Mouse (Mus musculus): ENCODE measurements at regions not wholly inside any gene's neighbourhood (a gene's known extent, or its start where the extent isn't known, plus 50 kb on each side); places are given as distances from the start of the nearest gene placed in this dataset.
"Not testable (repeated sequence)": the region's sequence is repeated elsewhere in the genome, so short reads cannot be mapped to it uniquely, and the experiment has no call there.

DNA sequence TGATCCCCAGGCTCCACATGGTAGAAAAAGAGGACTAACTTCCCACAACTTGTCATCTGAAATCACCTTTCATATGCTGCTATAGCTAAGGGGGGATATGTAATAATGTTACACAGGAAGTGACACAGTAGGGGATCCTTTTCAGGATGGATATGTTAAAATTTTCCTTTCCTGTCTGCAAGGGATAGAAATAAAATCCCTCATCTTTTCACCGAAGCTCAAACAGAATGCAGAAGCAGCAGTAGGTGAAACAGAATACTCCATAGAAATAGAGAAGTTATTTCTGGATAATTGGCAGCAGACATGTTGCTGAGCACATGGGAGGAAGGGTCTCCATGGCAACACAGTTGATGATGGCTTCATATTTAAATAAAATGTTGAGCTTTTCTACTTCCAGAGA lies 309.3 kb upstream of the Ercc4 start:
- in situ Hi-C loops (cut with MboI, MseI): no loop called here

DNA sequence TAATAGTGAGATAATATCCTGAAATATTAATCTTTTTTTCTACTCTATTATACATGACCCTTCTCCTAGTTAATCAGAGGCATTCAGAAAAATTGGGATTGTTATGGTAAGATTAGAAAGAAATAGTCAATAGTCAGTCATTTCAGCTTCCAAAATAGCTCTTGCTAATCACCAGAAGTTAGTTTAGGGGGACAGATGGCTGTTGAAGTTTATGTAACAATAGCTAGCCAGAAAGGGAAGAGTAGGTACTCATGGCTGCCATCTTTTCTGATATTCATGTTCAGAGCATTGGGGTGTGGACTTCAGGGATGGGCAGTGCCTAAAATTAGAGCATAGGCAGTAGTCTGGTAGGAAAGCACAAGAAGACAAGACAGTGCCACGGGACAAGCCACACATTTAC lies 306.8 kb upstream of the Ercc4 start:
- in situ Hi-C loops (cut with MboI, MseI): no loop called here

DNA sequence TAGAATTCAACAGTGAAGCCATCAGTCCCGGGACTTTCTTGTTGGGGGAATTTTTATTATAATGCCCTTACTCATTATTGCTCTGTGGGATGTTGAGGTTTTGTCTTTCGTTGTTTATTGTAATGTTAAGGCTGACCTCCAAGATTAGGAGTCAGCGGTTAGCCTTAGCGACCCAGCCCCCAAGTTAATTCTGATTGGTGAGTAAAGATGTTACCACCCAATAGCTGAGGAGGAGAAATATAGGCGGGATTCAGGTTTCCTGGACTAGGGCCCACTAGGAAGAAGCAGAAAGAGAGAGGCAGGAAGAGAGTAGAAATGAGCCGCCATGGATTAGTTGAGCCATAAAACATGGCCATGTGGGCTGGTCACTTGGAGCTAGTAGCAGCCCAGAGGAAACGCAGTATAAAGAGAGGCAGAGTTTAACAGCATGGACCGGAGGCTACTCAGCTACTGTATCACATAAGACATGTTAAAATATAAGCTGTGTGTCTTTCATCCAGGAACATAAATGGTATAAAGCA lies 302.1 kb upstream of the Ercc4 start:
- in situ Hi-C loops (cut with MboI, MseI): no loop called here

- in situ Hi-C loops (cut with MboI, MseI): no loop called here
Observed at GRCm38 (mm10) chr16:12811088-12811487, 298.4 kb upstream of the Ercc4 start.

DNA sequence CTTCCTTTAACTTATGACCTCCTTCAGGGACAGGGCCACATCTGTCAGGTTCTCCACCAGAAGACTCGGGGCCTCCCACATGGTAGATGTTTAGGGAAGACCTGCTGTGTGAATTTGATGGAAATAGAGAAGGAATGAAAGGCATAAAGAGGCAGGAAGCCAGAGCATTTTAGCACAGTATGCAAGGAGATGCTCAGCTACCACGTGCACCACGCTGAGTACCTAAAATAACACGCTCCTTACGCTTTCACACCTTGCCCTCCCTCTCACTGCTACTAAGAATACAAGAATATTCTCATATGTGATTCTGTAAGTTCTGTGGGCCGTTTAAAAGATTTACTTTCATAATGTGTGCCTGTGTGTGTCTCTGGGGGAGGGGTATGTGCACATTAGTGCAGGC lies 284.8 kb upstream of the Ercc4 start:
- in situ Hi-C loops (cut with MboI, MseI): no loop called here

GRCm38 (mm10) chr16:12826222-12826621 lies 283.3 kb upstream of the Ercc4 start:
- in situ Hi-C loops (cut with MboI, MseI): no loop called here

DNA sequence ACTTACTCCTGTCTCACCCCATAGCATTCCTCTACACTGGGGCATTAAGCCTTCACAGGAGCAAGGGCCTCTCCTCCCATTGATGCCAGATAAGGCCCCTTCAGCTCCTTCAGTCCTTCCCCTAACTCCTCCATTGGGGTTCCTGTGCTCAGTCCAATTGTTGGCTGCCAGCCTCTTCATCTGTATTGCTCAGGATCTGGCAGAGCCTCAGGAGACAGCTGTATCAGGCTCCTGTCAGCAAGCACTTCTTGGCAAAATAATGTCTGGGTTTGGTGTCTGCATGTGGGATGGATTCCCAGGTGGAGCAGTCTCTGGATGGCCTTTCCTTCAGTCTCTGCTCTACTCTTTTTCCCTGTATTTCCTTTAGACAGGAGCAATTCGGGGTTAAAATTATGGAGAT lies 278.2 kb upstream of the Ercc4 start:
- in situ Hi-C loops (cut with MboI, MseI): not testable (repeated sequence)

DNA sequence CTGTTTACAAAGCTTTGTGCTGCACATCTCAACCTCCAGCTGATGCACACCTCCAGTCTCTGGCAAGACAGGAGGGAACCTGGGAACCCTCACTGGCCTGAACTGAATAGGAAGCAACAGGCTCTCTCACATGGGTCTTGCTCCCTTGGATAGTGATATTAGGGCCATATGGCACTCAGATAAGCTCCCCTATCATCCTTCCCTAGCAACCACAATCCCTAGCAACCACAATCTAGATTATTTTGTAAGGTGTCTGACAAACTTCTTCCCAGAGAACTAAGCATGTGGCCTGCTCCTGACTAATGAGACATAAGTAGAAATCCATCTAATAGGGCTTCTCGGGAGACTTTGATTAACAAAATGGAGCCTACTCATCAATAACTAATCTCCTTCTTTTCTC lies 253.1 kb upstream of the Ercc4 start:
- in situ Hi-C loops (cut with MboI, MseI): no loop called here

DNA sequence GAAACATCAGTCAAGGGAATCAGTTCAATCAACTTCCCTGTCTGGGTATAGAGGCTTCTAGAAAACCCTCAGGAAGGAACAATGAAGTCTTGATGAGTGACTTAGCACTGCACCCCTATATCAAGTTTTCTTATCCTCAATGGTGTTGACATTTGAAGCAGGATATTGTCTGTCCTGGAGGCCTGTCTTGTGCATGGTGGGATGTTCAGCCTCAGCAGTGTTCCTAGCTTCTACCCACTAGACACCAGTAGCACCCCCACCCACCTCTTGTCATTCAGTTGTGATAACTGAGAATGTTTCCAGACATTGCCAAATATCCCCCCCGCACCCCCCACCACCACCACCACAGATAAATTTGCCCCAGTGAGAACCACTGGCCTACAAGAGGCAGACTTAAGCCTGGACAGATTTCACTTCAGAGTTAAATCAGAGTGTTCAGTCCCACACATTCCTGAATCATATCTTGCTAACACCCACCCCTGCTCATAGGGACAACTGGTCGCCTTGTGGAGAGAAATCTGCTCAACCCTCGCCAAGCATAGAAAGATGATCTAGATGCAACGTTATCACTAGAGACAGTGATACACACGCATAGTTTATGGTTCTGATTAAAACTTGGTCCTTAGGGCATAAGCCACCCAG lies 249.6 kb upstream of the Ercc4 start:
- in situ Hi-C loops (cut with MboI, MseI): no loop called here

DNA sequence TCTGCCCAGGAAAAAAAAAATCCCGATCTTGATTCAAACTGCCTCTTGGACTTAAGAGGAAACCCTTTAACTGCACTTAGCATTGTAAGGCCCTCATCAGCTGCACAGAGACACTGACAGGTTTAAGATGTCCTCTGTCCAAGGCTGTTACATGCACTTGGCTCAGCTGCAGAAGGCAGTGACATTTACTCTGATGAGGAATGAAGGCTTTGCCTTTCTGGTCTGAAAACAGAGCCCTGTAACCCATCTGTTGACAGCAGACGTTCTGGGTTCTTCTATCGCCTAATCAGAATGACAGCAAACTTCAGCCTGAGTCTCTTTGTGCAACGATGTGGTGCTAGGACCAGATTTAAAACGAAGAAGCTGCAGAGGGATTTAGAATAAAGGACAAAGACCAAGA lies 246.9 kb upstream of the Ercc4 start:
- in situ Hi-C loops (cut with MboI, MseI): no loop called here

DNA sequence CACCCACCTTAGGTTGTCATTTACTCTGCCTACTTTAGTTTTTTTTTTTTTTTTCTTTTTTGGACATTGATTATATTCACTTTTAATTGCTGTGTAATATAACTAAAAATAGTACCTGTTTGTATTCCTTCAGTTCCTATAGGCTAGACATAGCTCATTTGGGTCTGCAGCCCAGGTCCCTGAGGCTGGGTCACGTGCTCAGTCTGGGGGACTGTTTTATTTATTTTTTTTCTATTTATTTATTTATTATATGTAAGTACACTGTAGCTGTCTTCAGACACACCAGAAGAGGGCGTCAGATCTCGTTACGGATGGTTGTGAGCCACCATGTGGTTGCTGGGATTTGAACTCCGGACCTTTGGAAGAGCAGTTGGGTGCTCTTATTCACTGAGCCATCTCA lies 231.2 kb upstream of the Ercc4 start:
- in situ Hi-C loops (cut with MboI, MseI): not testable (repeated sequence)

GRCm38 (mm10) chr16:12880011-12880410 lies 229.5 kb upstream of the Ercc4 start:
- in situ Hi-C loops (cut with MboI, MseI): no loop called here

- in situ Hi-C loops (cut with MboI, MseI): no loop called here
Observed at GRCm38 (mm10) chr16:12880481-12880880, 229.0 kb upstream of the Ercc4 start.

DNA sequence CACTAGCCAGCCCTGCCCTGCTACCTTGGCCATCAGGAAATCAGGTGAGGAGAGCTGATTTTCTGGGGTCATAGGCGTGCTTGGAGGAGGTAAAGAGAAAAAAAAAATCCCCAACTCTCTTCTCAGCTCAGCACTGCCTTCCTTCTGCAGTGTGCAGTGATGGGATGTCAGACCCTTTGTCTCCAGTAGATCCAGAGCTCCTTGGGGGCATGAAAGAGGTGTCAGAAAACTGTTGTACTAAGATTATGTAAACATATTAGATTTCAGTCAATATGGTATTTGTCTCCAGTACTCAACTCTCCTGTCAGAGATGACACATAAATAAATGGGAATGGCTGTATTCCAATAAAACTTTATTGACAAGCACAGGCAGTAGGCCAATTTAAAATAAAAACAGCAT lies 226.8 kb upstream of the Ercc4 start:
- in situ Hi-C loops (cut with MboI, MseI): no loop called here

DNA sequence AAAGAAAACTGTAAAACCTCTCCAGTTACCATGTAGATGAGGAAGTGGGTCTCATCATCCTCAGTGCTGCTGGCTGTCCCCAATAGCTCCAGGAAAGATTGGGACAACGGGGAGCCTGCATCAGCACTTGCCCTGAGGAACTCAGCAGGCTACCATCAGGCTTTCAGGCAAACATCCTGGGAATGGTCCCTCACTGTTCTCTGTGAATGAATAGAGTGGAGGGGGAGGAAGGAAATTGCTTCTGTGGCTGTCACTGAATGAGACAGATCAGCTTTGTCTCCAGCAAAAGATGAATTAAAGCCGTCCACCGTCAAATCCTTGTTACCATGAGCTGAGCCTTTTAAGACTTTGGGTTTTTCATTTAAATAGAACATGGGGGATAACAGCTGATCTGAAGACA lies 224.9 kb upstream of the Ercc4 start:
- in situ Hi-C loops (cut with MboI, MseI): no loop called here

GRCm38 (mm10) chr16:12886127-12886526 lies 223.4 kb upstream of the Ercc4 start:
- in situ Hi-C loops (cut with MboI, MseI): no loop called here

- in situ Hi-C loops (cut with MboI, MseI): no loop called here
Observed at GRCm38 (mm10) chr16:12887381-12887780, 222.1 kb upstream of the Ercc4 start.

- in situ Hi-C loops (cut with MboI, MseI): no loop called here
Observed at GRCm38 (mm10) chr16:12890094-12890493, 219.4 kb upstream of the Ercc4 start.

DNA sequence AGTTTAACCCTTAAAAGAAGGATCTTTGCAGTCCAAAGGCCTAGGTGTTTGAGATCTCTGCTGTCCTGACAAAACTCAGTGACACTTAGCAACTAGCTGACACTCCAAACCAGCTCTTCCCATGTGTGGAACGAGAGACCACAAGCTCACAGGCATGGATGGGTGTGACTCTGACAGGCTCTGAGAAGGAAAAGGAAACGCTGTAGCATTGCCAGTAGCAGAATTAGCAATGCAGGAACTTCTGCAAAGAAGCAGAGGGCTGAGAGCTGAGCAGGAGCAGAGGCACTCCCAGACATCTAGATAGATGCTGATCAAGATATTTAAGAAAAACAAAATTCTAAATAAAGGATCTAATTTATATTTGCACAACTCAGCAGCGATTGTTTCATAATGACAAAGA lies 218.9 kb upstream of the Ercc4 start:
- in situ Hi-C loops (cut with MboI, MseI): no loop called here

DNA sequence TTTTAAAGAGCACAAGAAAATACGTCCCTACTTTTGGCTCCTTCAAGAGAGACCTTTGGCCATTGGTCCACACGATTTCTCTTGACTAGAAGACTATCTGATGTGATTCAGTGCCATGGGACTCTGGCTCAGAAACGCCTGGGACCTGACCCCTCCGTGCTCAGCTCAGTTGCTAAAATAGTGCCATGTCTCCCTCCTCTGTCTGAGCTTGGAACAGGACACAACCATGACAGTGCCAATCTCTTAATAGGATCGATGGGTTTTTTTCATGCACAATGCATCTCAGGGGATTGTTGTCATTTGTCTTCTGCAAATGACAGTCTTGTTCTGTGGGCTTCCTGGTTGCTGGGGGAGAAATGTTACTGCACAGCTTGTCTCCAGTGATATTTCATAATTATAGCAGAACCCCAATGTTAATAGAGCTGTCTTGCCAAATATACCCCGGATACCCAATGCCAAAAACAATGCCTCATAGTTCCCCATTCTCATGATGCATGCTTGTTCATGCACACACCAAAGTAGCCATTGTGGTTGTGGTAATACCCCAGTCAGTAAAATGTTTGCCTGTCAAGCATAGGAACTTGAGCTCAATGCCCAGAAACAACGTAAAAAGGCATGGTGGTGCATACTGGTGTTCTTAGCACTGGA lies 216.7 kb upstream of the Ercc4 start:
- in situ Hi-C loops (cut with MboI, MseI): no loop called here

DNA sequence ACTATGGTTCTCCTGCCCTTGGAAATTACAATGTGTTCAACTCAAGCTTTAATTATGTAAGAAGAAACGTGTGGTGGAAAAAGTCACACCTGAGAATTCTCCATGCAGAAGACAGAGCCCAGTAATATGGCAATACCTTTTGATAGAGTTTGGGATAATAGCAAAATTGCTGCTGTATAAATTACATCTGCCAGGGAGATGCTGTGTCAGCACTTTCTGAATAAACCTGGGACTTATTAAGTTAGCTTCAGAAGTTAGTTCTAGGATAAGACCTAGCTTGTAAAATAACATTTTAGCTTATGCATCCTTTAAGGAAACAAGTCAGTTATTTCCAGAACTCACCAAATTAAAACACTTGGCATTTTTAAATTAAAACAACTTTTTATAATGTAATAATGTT lies 212.2 kb upstream of the Ercc4 start:
- in situ Hi-C loops (cut with MboI, MseI): no loop called here

DNA sequence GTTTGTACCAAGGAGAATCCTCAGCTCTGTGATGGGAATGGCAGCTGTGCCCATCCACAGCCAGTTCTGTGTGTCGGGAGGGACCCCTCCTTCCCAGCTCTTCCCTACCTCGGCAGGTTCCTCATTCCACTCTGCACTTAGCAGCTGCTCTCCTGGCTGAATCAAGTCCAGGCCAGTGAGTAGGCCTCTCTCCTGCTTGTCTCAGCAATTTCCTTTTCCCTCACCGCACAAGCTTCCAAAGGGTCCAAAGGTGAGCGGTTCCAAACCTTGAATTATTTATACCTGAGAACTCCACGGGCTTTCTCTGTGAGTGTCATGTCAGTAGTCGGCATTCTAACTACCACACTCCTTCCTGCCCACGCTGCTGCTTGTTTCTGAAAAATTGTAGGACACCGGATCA lies 208.8 kb upstream of the Ercc4 start:
- in situ Hi-C loops (cut with MboI, MseI): no loop called here
